Mouse (Mus musculus) liver, adult 2 months (tissue): ENCODE measurements around the gene Sgtb. TPM values are rescaled to one million over a fixed set of nuclear protein-coding genes. Genes with fewer than 3 reads are reported as not detected.
A peak's percentile ranks its signal among the peaks of the same experiment; 100 is the strongest.

ENCODE experiments used
- DNase-seq: peaks from one replicate; pipeline ENCODE4 v3.0.0-alpha.2; 2011; ENCODE audit warnings: low read depth, low spot score; ENCODE audit errors: extremely low read depth
- H3K27ac ChIP-seq: fragments of 200-500 bp; replicated peaks from 2 replicates; pipeline ENCODE4 v1.5.1; 2012; ENCODE audit warnings: low read depth, mild to moderate bottlenecking, control low read depth, inconsistent platforms, low read length; ENCODE audit not compliant: insufficient read depth
- H3K27me3 ChIP-seq: fragments of 200-500 bp; 2 replicates; pipeline ENCODE4 v1.6.1; 2012; ENCODE audit warnings: mild to moderate bottlenecking, moderate library complexity, low read length, inconsistent platforms; ENCODE audit not compliant: control insufficient read depth, insufficient read depth
- H3K36me3 ChIP-seq: fragments of 200-500 bp; 2 replicates; pipeline ENCODE4 v1.6.1; 2012; ENCODE audit warnings: low read length, inconsistent platforms; ENCODE audit not compliant: control insufficient read depth, insufficient read depth
- H3K4me1 ChIP-seq: fragments of 200-500 bp; 2 replicates; pipeline ENCODE4 v1.6.1; 2011; ENCODE audit warnings: low read length; ENCODE audit not compliant: control insufficient read depth, insufficient read depth
- H3K4me3 ChIP-seq: fragments of 200-500 bp; 2 replicates; pipeline ENCODE4 v1.5.1; 2011; ENCODE audit warnings: low read depth, mild to moderate bottlenecking, control low read depth, low read length, moderate library complexity; ENCODE audit not compliant: insufficient read depth
- H3K79me2 ChIP-seq: fragments of 200-500 bp; 2 replicates; pipeline ENCODE4 v1.6.1; 2012; ENCODE audit warnings: inconsistent platforms, mild to moderate bottlenecking, low read length, moderate library complexity; ENCODE audit not compliant: control insufficient read depth, insufficient read depth
- H3K9ac ChIP-seq: fragments of 200-500 bp; 2 replicates; pipeline ENCODE4 v1.6.1; 2012; ENCODE audit warnings: low read depth, mild to moderate bottlenecking, control low read depth, inconsistent platforms, low read length
- CTCF ChIP-seq: fragments of 200-500 bp; IDR thresholded peaks from 2 replicates; pipeline ENCODE4 v1.5.1; 2011; ENCODE audit warnings: low read depth, low read length, control low read depth
- POLR2A ChIP-seq: fragments of 200-500 bp; IDR thresholded peaks from 2 replicates; pipeline ENCODE4 v1.6.1; 2011; ENCODE audit warnings: low read length, control low read depth; ENCODE audit not compliant: insufficient read depth; ENCODE audit errors: extremely low read depth
- whole genome bisulfite sequencing: fragments of 180-500 bp; shearing (Covaris S2); methylation state at CpG from one replicate; pipeline ENCODE4 v1.1.7; 2018; 5-methylcytosine and 5-hydroxymethylcytosine counted together
- polyA plus RNA-seq: library from polyadenylated mRNA; depleted of rRNA; stranded (reverse); fragments of >200 nt; gene quantifications from 2 replicates; pipeline ENCODE4 v1.2.3, GENCODE M21; 2012; rRNA removed
- total RNA-seq: library from RNA; depleted of rRNA; stranded (reverse); fragments of >200 nt; gene quantifications from 2 replicates; pipeline ENCODE4 v1.2.3, GENCODE M21; 2014; rRNA removed

Sgtb gene
- total and polyA plus RNA-seq, 2 experiments = 0.34 to 3.2 TPM

GRCm38 (mm10) chr13:104176874-104177273, 67.3 kb downstream of the Sgtb start:
- no peak for DNase-seq
- H3K79me2 ChIP-seq = peaks cover 10% of the 10 kb centered on the region; the same call in 1 of the 2 replicates
- peaks cover 18% of the 10 kb centered on the region for H3K4me1 ChIP-seq
- WGBS = 54% methylated on average over 3 of the region's 3 CpGs
- H3K36me3 ChIP-seq = peaks cover 8% of the 10 kb centered on the region; the same call in 1 of the 2 replicates
- TF ChIP-seq POLR2A (no peak), CTCF (no peak)
- H3K9ac ChIP-seq = no peak overlapping the region
- no peak overlapping the region for H3K27ac ChIP-seq
- no peaks in the 10 kb centered on the region for H3K27me3 ChIP-seq
- no peak overlapping the region for H3K4me3 ChIP-seq

- peaks cover 10% of the 10 kb centered on the region; the same call in 1 of the 2 replicates for H3K79me2 ChIP-seq
- H3K4me3 ChIP-seq = peak within 1 kb of the TSS; percentile 96
- no peak for DNase-seq
- H3K27me3 ChIP-seq = no peaks in the 10 kb centered on the region
- peaks cover 11% of the 10 kb centered on the region; the same call in 1 of the 2 replicates for H3K36me3 ChIP-seq
- H3K27ac ChIP-seq = peak within 1 kb of the TSS; percentile 77
- no peak for TF ChIP-seq POLR2A
- no peak for TF ChIP-seq CTCF
- peaks cover 11% of the 10 kb centered on the region; the same call in 1 of the 2 replicates for H3K4me1 ChIP-seq
- H3K9ac ChIP-seq = peak within 1 kb of the TSS; percentile 90
- under 1% methylated on average over 32 of the region's 32 CpGs for WGBS
These were observed 68.5 kb downstream of the Sgtb start, which contains the start of gene Trappc13 for GRCm38 (mm10) chr13:104177796-104178649. TSS of gene Trappc13 (minus strand) at chr13:104178469.

GRCm38 (mm10) chr13:104178650-104179121, 69.1 kb downstream of the Sgtb start, which contains the start of gene Trim23:
TSS of gene Trim23 (plus strand) at chr13:104178797.
- Histone ChIP-seq H3K4me3 (peak within 1 kb of the TSS; percentile 96), H3K27ac (peak within 1 kb of the TSS; percentile 77), H3K27me3 (no peaks in the 10 kb centered on the region), H3K9ac (peak within 1 kb of the TSS; percentile 90), H3K4me1 (peaks cover 8% of the 10 kb centered on the region; the same call in 1 of the 2 replicates), H3K36me3 (peaks cover 12% of the 10 kb centered on the region; the same call in 1 of the 2 replicates), H3K79me2 (peaks cover 10% of the 10 kb centered on the region; the same call in 1 of the 2 replicates)
- under 1% methylated on average over 38 of the region's 38 CpGs for whole genome bisulfite sequencing
- TF ChIP-seq CTCF (peak; percentile 13; the same call in 1 of the 2 replicates), POLR2A (peak; percentile 92)
- DNase-seq = peak; percentile 93

- WGBS = 6% methylated on average over 13 of the region's 13 CpGs
- TF ChIP-seq POLR2A (no peak), CTCF (no peak)
These were observed 69.8 kb downstream of the Sgtb start for GRCm38 (mm10) chr13:104179176-104179888.

GRCm38 (mm10) chr13:104187357-104187756, 77.8 kb downstream of the Sgtb start:
- no peaks in the 10 kb centered on the region for H3K79me2 ChIP-seq
- no peak overlapping the region for H3K4me3 ChIP-seq
- no peaks in the 10 kb centered on the region for H3K4me1 ChIP-seq
- no peaks in the 10 kb centered on the region for H3K27me3 ChIP-seq
- peaks cover 45% of the 10 kb centered on the region for H3K36me3 ChIP-seq
- TF ChIP-seq POLR2A = no peak
- no peak for TF ChIP-seq CTCF
- 95% methylated on average over 4 of the region's 4 CpGs for WGBS
- H3K9ac ChIP-seq = no peak overlapping the region
- H3K27ac ChIP-seq = no peak overlapping the region
- DNase-seq = no peak

More at GRCm38 (mm10) chr13:104179176-104179888, 69.8 kb downstream of the Sgtb start:
- Histone ChIP-seq H3K27me3 (no peaks in the 10 kb centered on the region), H3K9ac (peak overlapping the region; percentile 90), H3K27ac (peak overlapping the region; percentile 77), H3K4me1 (peaks cover 8% of the 10 kb centered on the region; the same call in 1 of the 2 replicates), H3K36me3 (peaks cover 17% of the 10 kb centered on the region), H3K4me3 (peak overlapping the region; percentile 96), H3K79me2 (peaks cover 10% of the 10 kb centered on the region; the same call in 1 of the 2 replicates)
- peak; percentile 56 for DNase-seq

Other genes starting within 250 kb of the Sgtb start
- gene Erbin, start 189.2 kb upstream of the Sgtb start, total RNA-seq = 47.7 and 57.2 TPM in 2 replicates
- gene Erbin, start 189.2 kb upstream of the Sgtb start, polyA plus RNA-seq = 4.8 TPM in 2 replicates
- gene Nln, start 127 bp upstream of the Sgtb start, total RNA-seq = 33.9 and 39.0 TPM in 2 replicates
- gene Nln, start 127 bp upstream of the Sgtb start, polyA plus RNA-seq = 9.1 and 9.8 TPM in 2 replicates
- gene Trappc13, start 68.7 kb downstream of the Sgtb start, total RNA-seq = 23.6 and 26.3 TPM in 2 replicates
- 4.6 and 6.3 TPM in 2 replicates for gene Trappc13, start 68.7 kb downstream of the Sgtb start, polyA plus RNA-seq
- gene Trim23, start 69.1 kb downstream of the Sgtb start, total RNA-seq = 14.4 and 19.5 TPM in 2 replicates
- gene Trim23, start 69.1 kb downstream of the Sgtb start, polyA plus RNA-seq = 1.3 and 1.7 TPM in 2 replicates
- gene Cenpk, start 118.9 kb downstream of the Sgtb start, total RNA-seq = 1.3 and 1.5 TPM in 2 replicates
- 0.12 and 0.27 TPM in 2 replicates for gene Cenpk, start 118.9 kb downstream of the Sgtb start, polyA plus RNA-seq
- 9.5 and 11.2 TPM in 2 replicates for gene Ppwd1, start 119.1 kb downstream of the Sgtb start, total RNA-seq
- gene Ppwd1, start 119.1 kb downstream of the Sgtb start, polyA plus RNA-seq = 0.90 and 1.0 TPM in 2 replicates
- gene Adamts6, start 178.1 kb downstream of the Sgtb start, total RNA-seq = 2.1 and 4.4 TPM in 2 replicates
- 0.25 and 0.75 TPM in 2 replicates for gene Adamts6, start 178.1 kb downstream of the Sgtb start, polyA plus RNA-seq